Comparison of ENCODE assay signal across 20 mouse cellular contexts in the genomic region with DNA sequence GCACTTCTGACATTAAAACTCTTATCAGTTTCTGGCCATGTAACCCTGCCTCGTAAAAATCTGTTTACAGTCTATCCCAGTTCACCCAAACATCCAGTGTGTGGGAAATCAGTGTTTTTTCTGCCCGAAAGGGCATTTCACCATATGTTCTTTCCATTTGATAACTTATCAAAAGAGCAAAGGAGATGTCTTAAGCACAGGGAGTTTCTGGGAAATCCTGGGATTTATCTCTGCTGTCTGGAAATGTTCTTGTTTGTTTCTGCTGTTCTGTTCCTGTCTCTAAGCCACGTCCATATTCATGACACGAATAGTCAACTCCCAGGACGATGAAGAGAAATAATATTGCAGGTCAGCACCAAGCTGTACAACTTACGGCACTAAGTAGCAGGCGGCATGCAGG. TPM values are rescaled to one million over a fixed set of nuclear protein-coding genes. Genes with fewer than 3 reads are reported as not detected.
DNase-seq lines count a peak whose midpoint lies in the region; ATAC-seq and TF ChIP-seq lines count a peak whose summit lies in the region.
"Had no signal": no experiment of that assay in that cellular context is flagged by ENCODE, and none has a peak within 500 bp of the region (broad histone marks: within the 10 kb centered on the region; RNA-seq: fewer than 3 reads in every experiment).

No protein-coding gene starts in this region.

- H3K4me3 ChIP-seq in kidney, postnatal 0 days (replicated peaks; ENCODE audit: low read depth, low read length), result no peak overlapping the region
- H3K4me3 ChIP-seq in lung, embryonic 14.5 days (ENCODE audit: low read depth, low read length), result no peak overlapping the region
- no peak overlapping the region for H3K4me3 ChIP-seq in testis, adult 2 months (ENCODE audit: control insufficient read depth, low read depth, low read length)
- H3K4me3 ChIP-seq: embryonic facial prominence, embryonic 10.5 days; forebrain, embryonic 13.5 days; heart, embryonic 13.5 days; hindbrain, embryonic 13.5 days had no signal

- no peaks in the 10 kb centered on the region for H3K36me3 ChIP-seq in kidney, postnatal 0 days (ENCODE audit: insufficient read depth, low read length)
- no peaks in the 10 kb centered on the region for H3K36me3 ChIP-seq in lung, embryonic 14.5 days (ENCODE audit: insufficient read depth)
- no peaks in the 10 kb centered on the region for H3K36me3 ChIP-seq in testis, adult 2 months (ENCODE audit: control insufficient read depth, insufficient read depth, low read length)
- H3K36me3 ChIP-seq: embryonic facial prominence, embryonic 10.5 days; heart, embryonic 13.5 days; hindbrain, embryonic 13.5 days had no signal

- H3K4me2 ChIP-seq in kidney, postnatal 0 days (ENCODE audit: low read length), result no peak overlapping the region
- H3K4me2 ChIP-seq in lung, embryonic 14.5 days, result no peak overlapping the region
- H3K4me2 ChIP-seq: forebrain, embryonic 13.5 days; heart, embryonic 13.5 days; hindbrain, embryonic 13.5 days had no signal

- H3K9me3 ChIP-seq in kidney, postnatal 0 days (replicated peaks; ENCODE audit: low read length), result no peaks in the 10 kb centered on the region
- H3K9me3 ChIP-seq in lung, embryonic 14.5 days (ENCODE audit: low read depth, low read length), result no peaks in the 10 kb centered on the region
- H3K9me3 ChIP-seq: embryonic facial prominence, embryonic 10.5 days; forebrain, embryonic 13.5 days; heart, embryonic 13.5 days; hindbrain, embryonic 13.5 days had no signal

- DNase-seq in kidney, postnatal 0 days (ENCODE audit: low spot score), result peak; percentile 31
- DNase-seq in kidney, adult 18-20 months, result no peak
- DNase-seq in lung, embryonic 14.5 days, result peak; percentile 9
- DNase-seq in lung, postnatal 4 days, result no peak
- no peak for DNase-seq in testis, postnatal 14 days (ENCODE audit: low spot score)
- DNase-seq: adrenal gland, postnatal 14 days; cerebellum, adult 18-20 months; cerebellum, adult 9-11 months; cerebellum, postnatal 36 days; forebrain, postnatal 0 days; gastrocnemius, postnatal 14 days; heart, postnatal 10 days had no signal

- no peak overlapping the region for H3K9ac ChIP-seq in kidney, postnatal 0 days (ENCODE audit: low read depth, low read length)
- H3K9ac ChIP-seq in lung, embryonic 14.5 days, result no peak overlapping the region
- H3K9ac ChIP-seq: forebrain, embryonic 13.5 days; forebrain, postnatal 0 days; heart, embryonic 13.5 days; hindbrain, embryonic 13.5 days had no signal

- TF ChIP-seq POLR2A in testis, adult 2 months (IDR thresholded peaks at IDR 0.05; ENCODE audit: control insufficient read depth, low read depth, low read length), result no peak

- TF ChIP-seq CTCF in kidney, postnatal 0 days (IDR thresholded peaks at IDR 0.05; ENCODE audit: low read depth), result no peak
- no peak for TF ChIP-seq CTCF in lung, embryonic 14.5 days (IDR thresholded peaks at IDR 0.05; ENCODE audit: low read depth)
- TF ChIP-seq CTCF in testis, adult 2 months (IDR thresholded peaks at IDR 0.05; ENCODE audit: control insufficient read depth, insufficient read depth, insufficient replicate concordance, low read depth, low read length), result no peak

- H3K27me3 ChIP-seq in kidney, postnatal 0 days (ENCODE audit: insufficient read depth, low read length), result no peaks in the 10 kb centered on the region
- no peaks in the 10 kb centered on the region for H3K27me3 ChIP-seq in lung, embryonic 14.5 days (ENCODE audit: insufficient read depth, low read length)
- no peaks in the 10 kb centered on the region for H3K27me3 ChIP-seq in testis, adult 2 months (ENCODE audit: control insufficient read depth, insufficient read depth, low read length)
- H3K27me3 ChIP-seq: CH12.LX; forebrain, embryonic 13.5 days; heart, embryonic 13.5 days; hindbrain, embryonic 13.5 days had no signal

- no peaks in the 10 kb centered on the region for H3K4me1 ChIP-seq in kidney, postnatal 0 days (replicated peaks; ENCODE audit: insufficient read depth, low read length)
- H3K4me1 ChIP-seq in lung, embryonic 14.5 days (ENCODE audit: insufficient read depth), result no peaks in the 10 kb centered on the region
- H3K4me1 ChIP-seq in testis, adult 2 months (ENCODE audit: control insufficient read depth, insufficient read depth, low read length), result no peaks in the 10 kb centered on the region; the same call in none of the 2 replicates
- H3K4me1 ChIP-seq: forebrain, embryonic 13.5 days; hindbrain, embryonic 13.5 days had no signal

- ATAC-seq in kidney, postnatal 0 days (replicated peaks; ENCODE audit: low FRiP score, low read depth), result no peak
- ATAC-seq in lung, embryonic 14.5 days (ENCODE audit: insufficient read depth), result no peak
- ATAC-seq: activated CD4-positive, CD25-positive, alpha-beta regulatory T cell, adult 4 months; forebrain, embryonic 13.5 days; forebrain, postnatal 0 days; Patski had no signal

- 54% methylated on average over 7 of the region's 7 CpGs for WGBS in kidney, postnatal 0 days
- WGBS in lung, embryonic 14.5 days, result 38% methylated on average over 7 of the region's 7 CpGs

- H3K27ac ChIP-seq in kidney, postnatal 0 days, result no peak overlapping the region
- no peak overlapping the region for H3K27ac ChIP-seq in lung, embryonic 14.5 days (ENCODE audit: low read depth)
- H3K27ac ChIP-seq in testis, adult 2 months (ENCODE audit: control insufficient read depth, insufficient read depth, low read depth, low read length), result peak overlapping the region; percentile 44; the same call in 1 of the 2 replicates
- H3K27ac ChIP-seq: embryonic facial prominence, embryonic 10.5 days; forebrain, embryonic 13.5 days; heart, embryonic 13.5 days; hindbrain, embryonic 13.5 days had no signal

RNA-seq across cellular contexts. Expression of gene Adam23, which starts 11.6 kb away (rescaled TPM):
- 1.2 and 3.0 TPM in 2 replicates for polyA plus RNA-seq in kidney, postnatal 0 days (2015; fragmentation: Nextera tagmentation; extraction: Ambion mirVana)
- polyA plus RNA-seq in lung, embryonic 14.5 days (2014; fragmentation: Nextera tagmentation; extraction: Ambion mirVana), result 1.2 and 1.3 TPM in 2 replicates
- polyA plus RNA-seq in testis, adult 2 months (2012; rRNA removed), result 1.8 and 2.8 TPM in 2 replicates
- polyA plus RNA-seq: activated CD4-positive, CD25-positive, alpha-beta regulatory T cell, adult 4 months; Patski had no signal

Comparison
In these comparisons a context has a peak if more than half of its experiments do, and no peak if none do; other contexts are left out.
1. DNase-seq: peak in kidney, postnatal 0 days (single experiment) and lung, embryonic 14.5 days (single experiment); none in kidney, adult 18-20 months (single experiment), lung, postnatal 4 days (0 of 2) and testis, postnatal 14 days (single experiment).